Mouse (Mus musculus): Measurements from ENCODE around the gene Tyw1. TPM values are rescaled to one million over a fixed set of nuclear protein-coding genes. Genes with fewer than 3 reads are reported as not detected.

Tyw1 gene
- total RNA-seq, 2 experiments from 2014 or later = 2.9 to 9.2 TPM

- no peak for ATAC-seq (replicated peaks; ENCODE audit: low FRiP score, poor library complexity, severe bottlenecking)
Observed at GRCm38 (mm10) chr5:130257303-130257702, 1.9 kb downstream of the Tyw1 start.

GRCm38 (mm10) chr5:130263454-130263853 lies 8.0 kb downstream of the Tyw1 start:
- ATAC-seq (replicated peaks; ENCODE audit: low FRiP score, poor library complexity, severe bottlenecking) = no peak

- no peak for ATAC-seq (replicated peaks; ENCODE audit: low FRiP score, poor library complexity, severe bottlenecking)
Observed at GRCm38 (mm10) chr5:130264433-130265005, 9.1 kb downstream of the Tyw1 start.

- peak; percentile 58; the same call in 1 of the 2 replicates for ATAC-seq (replicated peaks; ENCODE audit: low FRiP score, poor library complexity, severe bottlenecking)
Observed at GRCm38 (mm10) chr5:130266651-130267050, 11.2 kb downstream of the Tyw1 start.

- ATAC-seq (replicated peaks; ENCODE audit: low FRiP score, poor library complexity, severe bottlenecking) = peak; percentile 57; the same call in 1 of the 2 replicates
Observed at GRCm38 (mm10) chr5:130267316-130267715, 11.9 kb downstream of the Tyw1 start.

- no peak for ATAC-seq (replicated peaks; ENCODE audit: low FRiP score, poor library complexity, severe bottlenecking)
Observed at GRCm38 (mm10) chr5:130268976-130269375, 13.6 kb downstream of the Tyw1 start.

GRCm38 (mm10) chr5:130272344-130272743 lies 16.9 kb downstream of the Tyw1 start:
- no peak for ATAC-seq (replicated peaks; ENCODE audit: low FRiP score, poor library complexity, severe bottlenecking)

- ATAC-seq (replicated peaks; ENCODE audit: low FRiP score, poor library complexity, severe bottlenecking) = no peak
Observed at GRCm38 (mm10) chr5:130273046-130273445, 17.6 kb downstream of the Tyw1 start.

- ATAC-seq (replicated peaks; ENCODE audit: low FRiP score, poor library complexity, severe bottlenecking) = peak; percentile 70; the same call in 1 of the 2 replicates
Observed at GRCm38 (mm10) chr5:130275509-130275908, 20.1 kb downstream of the Tyw1 start.

GRCm38 (mm10) chr5:130278011-130278472 lies 22.6 kb downstream of the Tyw1 start:
- 0 out of 2 replicates have a peak, but pooled peaks have one; percentile 44 for ATAC-seq (replicated peaks; ENCODE audit: low FRiP score, poor library complexity, severe bottlenecking)

GRCm38 (mm10) chr5:130283079-130283732 lies 27.8 kb downstream of the Tyw1 start:
- no peak for ATAC-seq (replicated peaks; ENCODE audit: low FRiP score, poor library complexity, severe bottlenecking)

GRCm38 (mm10) chr5:130288106-130288505 lies 32.7 kb downstream of the Tyw1 start:
- ATAC-seq (replicated peaks; ENCODE audit: low FRiP score, poor library complexity, severe bottlenecking) = no peak

GRCm38 (mm10) chr5:130290242-130290641 lies 34.8 kb downstream of the Tyw1 start:
- no peak for ATAC-seq (replicated peaks; ENCODE audit: low FRiP score, poor library complexity, severe bottlenecking)

- no peak for ATAC-seq (replicated peaks; ENCODE audit: low FRiP score, poor library complexity, severe bottlenecking)
Observed at GRCm38 (mm10) chr5:130290775-130291174, 35.4 kb downstream of the Tyw1 start.

GRCm38 (mm10) chr5:130292976-130293375 lies 37.6 kb downstream of the Tyw1 start:
- ATAC-seq (replicated peaks; ENCODE audit: low FRiP score, poor library complexity, severe bottlenecking) = no peak

GRCm38 (mm10) chr5:130293941-130294340 lies 38.5 kb downstream of the Tyw1 start:
- ATAC-seq (replicated peaks; ENCODE audit: low FRiP score, poor library complexity, severe bottlenecking) = no peak

GRCm38 (mm10) chr5:130294598-130294997 lies 39.2 kb downstream of the Tyw1 start:
- ATAC-seq (replicated peaks; ENCODE audit: low FRiP score, poor library complexity, severe bottlenecking) = no peak

- no peak for ATAC-seq (replicated peaks; ENCODE audit: low FRiP score, poor library complexity, severe bottlenecking)
Observed at GRCm38 (mm10) chr5:130296071-130296470, 40.7 kb downstream of the Tyw1 start.

- no peak for ATAC-seq (replicated peaks; ENCODE audit: low FRiP score, poor library complexity, severe bottlenecking)
Observed at GRCm38 (mm10) chr5:130298831-130299460, 43.5 kb downstream of the Tyw1 start.

- ATAC-seq (replicated peaks; ENCODE audit: low FRiP score, poor library complexity, severe bottlenecking) = no peak
Observed at GRCm38 (mm10) chr5:130299526-130299925, 44.1 kb downstream of the Tyw1 start.

GRCm38 (mm10) chr5:130303611-130304010 lies 48.2 kb downstream of the Tyw1 start:
- ATAC-seq (replicated peaks; ENCODE audit: low FRiP score, poor library complexity, severe bottlenecking) = no peak
